Mouse (Mus musculus): ENCODE data around the gene Rps10. TPM values are rescaled to one million over a fixed set of nuclear protein-coding genes. Genes with fewer than 3 reads are reported as not detected.

The Rps10 gene
- polyA plus RNA-seq, 1 experiment: 561 TPM

DNA sequence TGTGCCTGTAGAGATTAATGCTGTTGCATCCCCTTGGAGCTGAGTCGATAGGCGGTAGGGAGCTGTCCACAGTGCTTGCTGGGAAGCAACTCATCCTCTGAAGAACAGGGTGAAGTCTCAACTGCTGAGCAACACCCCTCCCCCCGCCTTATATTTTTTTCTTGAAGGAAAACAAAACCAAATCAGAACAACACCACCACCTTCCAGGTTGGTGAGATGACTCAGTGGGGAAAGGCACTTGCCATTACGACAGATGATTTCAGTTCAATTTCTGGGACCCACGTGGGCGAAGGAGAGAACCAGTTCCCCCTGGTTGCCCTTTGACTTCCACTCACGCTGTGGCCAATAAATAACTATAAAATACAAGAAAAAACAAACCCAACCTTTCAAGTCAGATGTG lies 22.3 kb upstream of the Rps10 start:
- no peak overlapping the region for H3K4me3 ChIP-seq (ENCODE audit: insufficient read depth, low read length)
- no peak overlapping the region for H3K27ac ChIP-seq (ENCODE audit: insufficient read depth, low read length)
- H3K4me1 ChIP-seq (ENCODE audit: control insufficient read depth, insufficient read depth, low read length): no peaks in the 10 kb centered on the region
- TF ChIP-seq POLR2A (IDR thresholded peaks at IDR 0.05; ENCODE audit: extremely low read depth, insufficient read depth, low read length): no peak
- no peak for TF ChIP-seq CTCF (IDR thresholded peaks at IDR 0.05; ENCODE audit: extremely low read depth, insufficient read depth, low read length)

GRCm38 (mm10) chr17:27657123-27657522 lies 20.7 kb upstream of the Rps10 start:
- peak overlapping the region; percentile 85 for H3K4me3 ChIP-seq (ENCODE audit: insufficient read depth, low read length)
- no peaks in the 10 kb centered on the region for H3K4me1 ChIP-seq (ENCODE audit: control insufficient read depth, insufficient read depth, low read length)
- H3K27ac ChIP-seq (ENCODE audit: insufficient read depth, low read length): 0 out of 2 replicates have a peak overlapping the region, but pooled peaks have one; percentile 1
- 0 out of 2 replicates have a peak, but pooled peaks have one; percentile 11 for TF ChIP-seq POLR2A (IDR thresholded peaks at IDR 0.05; ENCODE audit: extremely low read depth, insufficient read depth, low read length)
- no peak for TF ChIP-seq CTCF (IDR thresholded peaks at IDR 0.05; ENCODE audit: extremely low read depth, insufficient read depth, low read length)

GRCm38 (mm10) chr17:27656414-27656813 lies 19.9 kb upstream of the Rps10 start:
- Histone ChIP-seq H3K4me1 (ENCODE audit: control insufficient read depth, insufficient read depth, low read length) (no peaks in the 10 kb centered on the region), H3K4me3 (ENCODE audit: insufficient read depth, low read length) (peak overlapping the region; percentile 85), H3K27ac (ENCODE audit: insufficient read depth, low read length) (peak overlapping the region; percentile 75)
- TF ChIP-seq POLR2A (IDR thresholded peaks at IDR 0.05; ENCODE audit: extremely low read depth, insufficient read depth, low read length) (no peak), CTCF (IDR thresholded peaks at IDR 0.05; ENCODE audit: extremely low read depth, insufficient read depth, low read length) (no peak)

DNA sequence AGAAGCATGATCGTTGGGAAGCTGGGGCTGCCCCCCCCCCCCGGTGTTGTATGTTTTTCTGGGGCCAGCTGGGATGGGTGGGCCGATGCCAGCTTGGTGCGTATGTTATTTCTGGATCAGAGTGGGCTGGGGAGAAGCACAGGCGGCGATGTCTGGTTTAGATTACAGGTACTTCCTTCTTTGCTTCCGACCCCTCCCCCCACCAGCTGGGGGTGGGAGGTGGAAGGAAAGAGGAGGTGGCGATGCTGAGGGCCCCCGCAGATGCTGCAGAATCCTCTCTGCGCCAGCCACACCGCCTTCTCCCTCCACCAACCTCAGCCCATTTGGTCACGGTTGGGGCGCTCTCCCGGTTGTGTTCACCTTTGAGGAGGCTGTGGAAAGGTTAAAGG lies 19.5 kb upstream of the Rps10 start:
- Histone ChIP-seq H3K27ac (ENCODE audit: insufficient read depth, low read length) (peak overlapping the region; percentile 75), H3K4me1 (ENCODE audit: control insufficient read depth, insufficient read depth, low read length) (no peaks in the 10 kb centered on the region), H3K4me3 (ENCODE audit: insufficient read depth, low read length) (peak overlapping the region; percentile 85)
- TF ChIP-seq POLR2A (IDR thresholded peaks at IDR 0.05; ENCODE audit: extremely low read depth, insufficient read depth, low read length) (no peak), CTCF (IDR thresholded peaks at IDR 0.05; ENCODE audit: extremely low read depth, insufficient read depth, low read length) (no peak)

DNA sequence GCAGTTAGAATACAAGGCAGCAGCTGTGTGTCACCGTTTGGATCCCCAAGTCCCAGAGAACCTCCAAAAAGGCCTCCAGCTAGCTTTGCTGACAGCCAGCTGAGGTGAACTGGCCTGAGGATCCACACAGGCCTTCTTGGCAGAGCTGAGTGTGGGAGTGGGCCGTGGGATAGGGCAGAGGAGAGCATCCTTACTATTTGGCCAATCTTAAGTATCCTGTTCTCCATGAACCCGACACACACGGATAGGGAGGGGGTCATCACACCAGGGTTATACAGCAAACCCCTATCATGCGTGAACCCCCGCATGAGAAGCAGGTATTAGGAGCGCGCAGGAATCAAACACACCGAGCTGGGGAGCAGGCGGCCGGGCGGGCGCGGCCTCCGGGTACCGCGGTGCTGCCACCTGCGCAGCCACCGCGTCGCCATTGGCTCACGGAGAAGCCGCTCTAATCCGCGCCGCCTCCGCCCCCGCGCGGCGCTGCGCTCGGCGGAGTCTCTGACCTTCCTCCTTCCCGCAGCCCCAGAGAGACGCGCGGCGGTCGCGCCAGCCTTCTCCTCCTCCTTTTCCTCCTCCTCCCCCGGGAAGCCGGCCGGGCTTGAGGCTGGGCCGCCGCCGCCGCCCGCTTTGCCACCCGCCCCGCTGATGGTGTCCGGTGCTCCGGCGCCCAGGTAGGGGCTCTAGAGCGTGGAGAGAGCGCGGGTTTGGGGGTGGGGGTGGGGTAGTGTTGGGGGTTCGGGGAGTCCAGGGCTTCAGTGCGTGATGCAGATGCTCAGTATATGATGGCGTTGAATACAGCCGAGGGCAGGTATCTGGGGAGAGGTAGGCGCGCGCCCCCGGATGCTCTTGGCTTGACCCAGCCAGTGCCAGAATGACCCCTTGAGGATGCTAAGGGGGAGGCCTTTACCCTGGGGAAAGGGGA lies 18.9 kb upstream of the Rps10 start, which contains the start of gene Pacsin1:
Pacsin1 (plus strand) TSS at position 421 of the 922 bp plus-strand sequence.
- Histone ChIP-seq H3K4me3 (ENCODE audit: insufficient read depth, low read length) (peak within 1 kb of the TSS; percentile 85), H3K27ac (ENCODE audit: insufficient read depth, low read length) (peak within 1 kb of the TSS; percentile 86), H3K4me1 (ENCODE audit: control insufficient read depth, insufficient read depth, low read length) (no peaks in the 10 kb centered on the region)
- TF ChIP-seq POLR2A (IDR thresholded peaks at IDR 0.05; ENCODE audit: extremely low read depth, insufficient read depth, low read length) (peak; percentile 63; the same call in 1 of the 2 replicates), CTCF (IDR thresholded peaks at IDR 0.05; ENCODE audit: extremely low read depth, insufficient read depth, low read length) (no peak)

DNA sequence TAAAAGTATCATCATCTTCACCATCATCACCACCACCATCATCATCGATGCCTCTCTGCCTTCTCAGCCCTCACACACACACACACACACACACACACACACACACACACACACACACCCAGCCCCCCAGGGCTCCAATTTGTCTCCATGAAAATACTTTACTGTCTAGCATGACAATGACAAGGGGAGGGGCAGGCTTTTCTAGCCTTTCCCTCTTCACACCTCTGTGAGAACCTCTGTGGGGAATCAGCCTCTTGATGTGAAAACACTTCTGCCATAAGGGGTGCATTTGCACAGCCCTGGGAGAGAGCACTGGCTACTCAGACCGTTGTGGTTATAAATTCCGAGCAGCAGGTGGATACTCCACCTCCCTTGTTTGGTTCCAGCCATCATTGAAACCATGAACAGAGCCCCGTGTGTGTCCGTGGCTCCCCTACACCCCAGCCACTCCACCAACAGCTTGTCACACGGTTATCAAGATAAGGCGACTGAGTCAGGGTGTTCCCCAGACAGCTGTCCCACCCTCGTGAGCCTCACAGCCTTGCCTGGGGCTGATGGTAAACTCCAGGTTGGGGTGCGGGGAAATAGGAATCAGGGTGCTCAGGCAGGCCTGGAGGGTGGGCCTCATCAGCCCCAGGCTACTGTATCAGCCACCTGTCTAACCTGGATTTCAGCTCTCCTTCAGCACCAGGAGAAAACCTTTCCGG lies 16.9 kb upstream of the Rps10 start:
- Histone ChIP-seq H3K4me3 (ENCODE audit: insufficient read depth, low read length) (no peak overlapping the region), H3K27ac (ENCODE audit: insufficient read depth, low read length) (no peak overlapping the region), H3K4me1 (ENCODE audit: control insufficient read depth, insufficient read depth, low read length) (no peaks in the 10 kb centered on the region)
- TF ChIP-seq CTCF (IDR thresholded peaks at IDR 0.05; ENCODE audit: extremely low read depth, insufficient read depth, low read length) (no peak), POLR2A (IDR thresholded peaks at IDR 0.05; ENCODE audit: extremely low read depth, insufficient read depth, low read length) (no peak)

- no peaks in the 10 kb centered on the region for H3K4me1 ChIP-seq (ENCODE audit: control insufficient read depth, insufficient read depth, low read length)
- TF ChIP-seq POLR2A (IDR thresholded peaks at IDR 0.05; ENCODE audit: extremely low read depth, insufficient read depth, low read length) (no peak), CTCF (IDR thresholded peaks at IDR 0.05; ENCODE audit: extremely low read depth, insufficient read depth, low read length) (no peak)
- H3K4me3 ChIP-seq (ENCODE audit: insufficient read depth, low read length): no peak overlapping the region
- H3K27ac ChIP-seq (ENCODE audit: insufficient read depth, low read length): no peak overlapping the region
Measured at GRCm38 (mm10) chr17:27652046-27652790, 15.7 kb upstream of the Rps10 start.

- TF ChIP-seq POLR2A (IDR thresholded peaks at IDR 0.05; ENCODE audit: extremely low read depth, insufficient read depth, low read length) (no peak), CTCF (IDR thresholded peaks at IDR 0.05; ENCODE audit: extremely low read depth, insufficient read depth, low read length) (no peak)
- Histone ChIP-seq H3K27ac (ENCODE audit: insufficient read depth, low read length) (no peak overlapping the region), H3K4me1 (ENCODE audit: control insufficient read depth, insufficient read depth, low read length) (no peaks in the 10 kb centered on the region), H3K4me3 (ENCODE audit: insufficient read depth, low read length) (no peak overlapping the region)
Measured at GRCm38 (mm10) chr17:27650586-27650985, 14.1 kb upstream of the Rps10 start.

GRCm38 (mm10) chr17:27650160-27650559 lies 13.7 kb upstream of the Rps10 start:
- no peak overlapping the region for H3K4me3 ChIP-seq (ENCODE audit: insufficient read depth, low read length)
- no peak overlapping the region for H3K27ac ChIP-seq (ENCODE audit: insufficient read depth, low read length)
- TF ChIP-seq CTCF (IDR thresholded peaks at IDR 0.05; ENCODE audit: extremely low read depth, insufficient read depth, low read length): peak; percentile 88
- TF ChIP-seq POLR2A (IDR thresholded peaks at IDR 0.05; ENCODE audit: extremely low read depth, insufficient read depth, low read length): no peak
- H3K4me1 ChIP-seq (ENCODE audit: control insufficient read depth, insufficient read depth, low read length): no peaks in the 10 kb centered on the region
